Mouse (Mus musculus): ENCODE measurements around the gene Tmem63c.

- no peak for TF ChIP-seq CTCF (IDR thresholded peaks at IDR 0.05; ENCODE audit: extremely low read depth, insufficient read depth, insufficient read length, insufficient replicate concordance)
- TF ChIP-seq POLR2A (IDR thresholded peaks at IDR 0.05; ENCODE audit: low read depth, low read length) = no peak
Measured at GRCm38 (mm10) chr12:86976511-86977168, 44.5 kb upstream of the Tmem63c start.
